14 mouse cellular contexts compared by ENCODE assay signal in the genomic region with DNA sequence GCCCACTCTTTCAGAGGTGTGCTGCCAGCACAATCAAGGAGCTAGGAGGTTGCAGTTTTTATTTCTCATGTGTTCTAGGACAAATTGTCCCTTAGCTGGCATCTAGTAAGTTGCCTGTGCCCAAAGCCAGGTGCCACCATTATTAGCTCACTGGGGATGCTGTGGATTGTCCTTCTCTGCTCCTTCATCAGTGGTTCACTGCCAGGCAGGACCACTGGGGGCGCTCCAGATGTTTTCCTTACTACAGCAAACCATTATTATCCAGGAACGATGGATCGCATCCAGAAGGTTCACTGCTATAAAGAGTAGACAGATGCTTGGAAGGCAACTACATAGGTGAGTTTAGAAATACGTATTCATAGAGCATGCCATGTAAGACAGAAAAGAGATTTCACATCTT. TPM values are rescaled to one million over a fixed set of nuclear protein-coding genes. Genes with fewer than 3 reads are reported as not detected.
A peak's percentile ranks its signal among the peaks of the same experiment; 100 is the strongest.
DNase-seq lines count a peak whose midpoint lies in the region; ATAC-seq and TF ChIP-seq lines count a peak whose summit lies in the region.
"Had no signal": no experiment of that assay in that cellular context is flagged by ENCODE, and none has a peak within 500 bp of the region (broad histone marks: within the 10 kb centered on the region; RNA-seq: fewer than 3 reads in every experiment).

No protein-coding gene starts in this region.

- H3K4me3 ChIP-seq in gastrocnemius, adult 2 months, result no peak overlapping the region
- no peak overlapping the region for H3K4me3 ChIP-seq in kidney, embryonic 16.5 days (ENCODE audit: low read length)
- H3K4me3 ChIP-seq in neural tube, embryonic 11.5 days (ENCODE audit: low read depth, low read length), result no peak overlapping the region
- no peak overlapping the region for H3K4me3 ChIP-seq in stomach, postnatal 0 days (ENCODE audit: low read depth, low read length)

- no peak for DNase-seq in gastrocnemius, adult 2 months
- no peak for DNase-seq in gastrocnemius, postnatal 25 days
- DNase-seq in kidney, postnatal 4 days, result peak; percentile 14 to 20
- DNase-seq in neural tube, embryonic 11.5 days (ENCODE audit: low spot score), result peak; percentile 26
- no peak for DNase-seq in neural tube, embryonic 10.5 days (ENCODE audit: extremely low spot score, low spot score)
- DNase-seq in stomach, postnatal 0 days (ENCODE audit: low spot score), result no peak
- no peak for DNase-seq in urinary bladder, adult 2 months (ENCODE audit: low spot score)
- DNase-seq: kidney, postnatal 14 days; layer of hippocampus, postnatal 36 days; thymus, postnatal 36 days had no signal

- no peaks in the 10 kb centered on the region for H3K27me3 ChIP-seq in kidney, embryonic 16.5 days (ENCODE audit: insufficient read depth, low read length)
- H3K27me3 ChIP-seq in neural tube, embryonic 11.5 days (ENCODE audit: control insufficient read depth, insufficient read depth, low read length), result no peaks in the 10 kb centered on the region
- no peaks in the 10 kb centered on the region for H3K27me3 ChIP-seq in stomach, postnatal 0 days (ENCODE audit: control insufficient read depth, insufficient read depth, low read length)

- intact Hi-C loops in gastrocnemius, adult 2 months (cut with DNase I), result no loop called here

- no peaks in the 10 kb centered on the region for H3K9me3 ChIP-seq in kidney, embryonic 16.5 days (ENCODE audit: low read length)
- H3K9me3 ChIP-seq in neural tube, embryonic 11.5 days (ENCODE audit: control insufficient read depth, low read length), result no peaks in the 10 kb centered on the region
- H3K9me3 ChIP-seq in stomach, postnatal 0 days (ENCODE audit: control insufficient read depth, low read length), result no peaks in the 10 kb centered on the region

- no peaks in the 10 kb centered on the region for H3K4me1 ChIP-seq in kidney, embryonic 16.5 days (ENCODE audit: insufficient read depth, low read length)
- no peaks in the 10 kb centered on the region for H3K4me1 ChIP-seq in neural tube, embryonic 11.5 days (ENCODE audit: control insufficient read depth, insufficient read depth, low read length)
- H3K4me1 ChIP-seq in stomach, postnatal 0 days (replicated peaks; ENCODE audit: control insufficient read depth, insufficient read depth), result no peaks in the 10 kb centered on the region

- WGBS in kidney, embryonic 16.5 days, result 67% methylated on average over 4 of the region's 4 CpGs
- 72% methylated on average over 4 of the region's 4 CpGs for WGBS in neural tube, embryonic 11.5 days
- WGBS in stomach, postnatal 0 days, result 75% methylated on average over 4 of the region's 4 CpGs

- no peak overlapping the region for H3K27ac ChIP-seq in gastrocnemius, adult 2 months
- no peak overlapping the region for H3K27ac ChIP-seq in kidney, embryonic 16.5 days (ENCODE audit: low read length)
- H3K27ac ChIP-seq in neural tube, embryonic 11.5 days (ENCODE audit: low read depth, low read length), result no peak overlapping the region
- no peak overlapping the region for H3K27ac ChIP-seq in stomach, postnatal 0 days (replicated peaks)

- no peak overlapping the region for H3K4me2 ChIP-seq in kidney, embryonic 16.5 days (replicated peaks; ENCODE audit: low read depth, low read length)
- H3K4me2 ChIP-seq in neural tube, embryonic 11.5 days (ENCODE audit: low read depth), result no peak overlapping the region
- no peak overlapping the region for H3K4me2 ChIP-seq in stomach, postnatal 0 days (replicated peaks; ENCODE audit: low read depth)

- peak; percentile 33; the same call in 1 of the 2 replicates for TF ChIP-seq CTCF in gastrocnemius, adult 2 months (IDR thresholded peaks at IDR 0.05)
- TF ChIP-seq CTCF in stomach, postnatal 0 days (IDR thresholded peaks at IDR 0.05; ENCODE audit: low read depth), result peak; percentile 48

- ATAC-seq in kidney, embryonic 16.5 days (ENCODE audit: low FRiP score, low TSS enrichment), result no peak
- ATAC-seq in neural tube, embryonic 11.5 days (ENCODE audit: insufficient read depth, low FRiP score, low TSS enrichment), result no peak
- no peak for ATAC-seq in stomach, postnatal 0 days (ENCODE audit: low FRiP score, low TSS enrichment)

- H3K9ac ChIP-seq in kidney, embryonic 16.5 days (replicated peaks; ENCODE audit: low read length), result no peak overlapping the region
- H3K9ac ChIP-seq in neural tube, embryonic 11.5 days (ENCODE audit: low read length), result no peak overlapping the region
- no peak overlapping the region for H3K9ac ChIP-seq in stomach, postnatal 0 days (ENCODE audit: low read length)

- no peaks in the 10 kb centered on the region for H3K36me3 ChIP-seq in kidney, embryonic 16.5 days (ENCODE audit: insufficient read depth, low read length)
- no peaks in the 10 kb centered on the region for H3K36me3 ChIP-seq in neural tube, embryonic 11.5 days (ENCODE audit: control insufficient read depth, insufficient read depth, low read length)
- H3K36me3 ChIP-seq in stomach, postnatal 0 days (ENCODE audit: control insufficient read depth, insufficient read depth, low read length), result no peaks in the 10 kb centered on the region

- no peak for TF ChIP-seq EP300 in stomach, postnatal 0 days (optimal IDR thresholded peaks at IDR 0.05)

RNA-seq across cellular contexts. Expression of a gene that starts 25.7 kb away (rescaled TPM):
- total RNA-seq in gastrocnemius, adult 2 months (2021), result under 1 TPM in 1 of 2 experiments, not detected in 1; 0.22 TPM
- total RNA-seq in gastrocnemius, postnatal 25 days (2021), result under 1 TPM; 0.23 to 0.24 TPM
- polyA plus RNA-seq in kidney, embryonic 16.5 days (2015; fragmentation: Nextera tagmentation; extraction: Ambion mirVana), result 0.92 and 2.1 TPM in 2 replicates
- polyA plus RNA-seq in neural tube, embryonic 11.5 days (2014; fragmentation: Nextera tagmentation; extraction: Ambion mirVana), result 15.0 and 18.0 TPM in 2 replicates
- 0.61 and 1.2 TPM in 2 replicates for polyA plus RNA-seq in stomach, postnatal 0 days (2015; fragmentation: Nextera tagmentation; extraction: Ambion mirVana)
- 0.11 and 0.19 TPM in 2 replicates for polyA plus RNA-seq in urinary bladder, adult 2 months (2012; rRNA removed)
- total RNA-seq: hematopoietic stem cell, adult 5-6 weeks; liver, adult 2 months; monocyte, adult 5-6 weeks had no signal

Comparison
In these comparisons a context has a peak if more than half of its experiments do, and no peak if none do; other contexts are left out.
1. DNase-seq: peak in kidney, postnatal 4 days (2 of 2) and neural tube, embryonic 11.5 days (single experiment); none in gastrocnemius, adult 2 months (single experiment), gastrocnemius, postnatal 25 days (single experiment), neural tube, embryonic 10.5 days (single experiment), stomach, postnatal 0 days (single experiment) and urinary bladder, adult 2 months (single experiment).